Mouse (Mus musculus): ENCODE measurements at regions not wholly inside any gene's neighbourhood (a gene's known extent, or its start where the extent isn't known, plus 50 kb on each side); places are given as distances from the start of the nearest gene placed in this dataset.
"Not testable (repeated sequence)": the region's sequence is repeated elsewhere in the genome, so short reads cannot be mapped to it uniquely, and the experiment has no call there.

DNA sequence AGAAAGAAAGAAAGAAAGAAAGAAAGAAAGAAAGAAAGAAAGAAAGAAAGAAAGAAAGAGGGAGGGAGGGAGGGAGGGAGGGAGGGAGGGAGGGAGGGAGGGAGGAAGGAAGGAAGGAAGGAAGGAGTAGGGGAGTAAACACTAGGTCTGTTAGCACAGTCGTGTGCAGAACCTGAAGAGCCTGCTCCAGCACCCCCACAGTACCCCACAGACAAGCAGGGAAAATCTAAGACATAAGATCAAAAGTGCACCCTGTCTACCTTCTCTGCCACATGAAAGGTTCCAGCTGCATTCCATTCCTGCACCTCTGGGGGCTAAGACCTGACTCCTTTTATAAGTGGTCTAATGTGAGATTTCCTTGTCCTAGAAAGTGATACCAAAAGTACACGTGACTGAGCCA is 114.0 kb upstream of the Hpf1 start:
- not testable (repeated sequence) for TF ChIP-seq POLR2A (IDR thresholded peaks at IDR 0.05; ENCODE audit: extremely low read depth, insufficient read depth, low read length); CTCF (IDR thresholded peaks at IDR 0.05; ENCODE audit: low read depth, low read length)
